Mouse (Mus musculus) neural tube, embryonic 12.5 days (tissue): Measurements from ENCODE around the gene Knop1. TPM values are rescaled to one million over a fixed set of nuclear protein-coding genes. Genes with fewer than 3 reads are reported as not detected.

Source experiments
- ATAC-seq: fragments of 200-750 bp; cut with Nextera tagmentation; 2 replicates; pipeline ENCODE4 v1.8.0; 2017; ENCODE audit warnings: low read depth, mild to moderate bottlenecking, moderate TSS enrichment, moderate library complexity; ENCODE audit not compliant: low FRiP score
- H3K27ac ChIP-seq: fragments of 300-500 bp; sonication (generic); 2 replicates; pipeline ENCODE4 v1.5.1; 2016
- H3K27me3 ChIP-seq: fragments of 300-500 bp; sonication (generic); replicated peaks from 2 replicates; pipeline ENCODE4 v1.6.1; 2016; ENCODE audit warnings: mild to moderate bottlenecking
- H3K36me3 ChIP-seq: fragments of 300-500 bp; sonication (generic); 2 replicates; pipeline ENCODE4 v1.6.1; 2016; ENCODE audit warnings: mild to moderate bottlenecking
- H3K4me1 ChIP-seq: fragments of 300-500 bp; sonication (generic); 2 replicates; pipeline ENCODE4 v1.6.1; 2016
- H3K4me2 ChIP-seq: fragments of 300-500 bp; sonication (generic); replicated peaks from 2 replicates; pipeline ENCODE4 v1.6.1; 2016; ENCODE audit warnings: mild to moderate bottlenecking
- H3K4me3 ChIP-seq: fragments of 300-500 bp; sonication (generic); 2 replicates; pipeline ENCODE4 v1.5.1; 2016
- H3K9ac ChIP-seq: fragments of 300-500 bp; sonication (generic); 2 replicates; pipeline ENCODE4 v1.6.1; 2016; ENCODE audit warnings: mild to moderate bottlenecking
- H3K9me3 ChIP-seq: fragments of 300-500 bp; sonication (generic); 2 replicates; pipeline ENCODE4 v1.6.1; 2016; ENCODE audit warnings: mild to moderate bottlenecking
- WGBS: fragments of 180-500 bp; shearing (Covaris S2); methylation state at CpG from one replicate; pipeline ENCODE4 v1.1.7; 2016; 5-methylcytosine and 5-hydroxymethylcytosine counted together
- polyA plus RNA-seq: library from polyadenylated mRNA; unstranded; fragments of >200 nt; fragmentation: Nextera tagmentation; extraction: Ambion mirVana; gene quantifications from 2 replicates; pipeline ENCODE4 v1.2.1, GENCODE M21; 2016

The Knop1 gene
- 100 and 106 TPM in 2 replicates for polyA plus RNA-seq

DNA sequence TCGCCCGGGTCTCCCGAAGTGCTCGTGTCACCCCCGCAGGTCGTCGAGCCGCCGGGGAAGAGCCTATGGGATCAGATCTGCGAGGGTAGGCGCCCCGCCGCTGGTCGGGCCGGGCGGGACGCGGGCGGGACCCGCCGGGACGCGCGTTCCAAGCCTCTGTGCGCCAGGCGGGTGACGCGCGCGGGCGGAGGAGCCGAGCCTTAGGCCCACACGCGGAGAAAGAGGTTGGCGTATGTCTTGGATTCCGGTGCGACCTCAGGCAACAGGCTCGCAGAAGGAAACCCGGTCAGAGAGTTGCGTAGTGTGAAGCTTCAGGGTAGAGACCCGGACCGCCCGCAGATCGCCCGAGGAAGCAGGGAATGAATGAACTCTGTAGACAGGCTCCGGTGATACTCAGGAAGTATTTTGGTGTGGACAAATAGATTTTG, at the start of gene Knop1:
Gene Knop1, minus strand, starts transcription at position 378 of the 428 bp plus-strand sequence.
- H3K9ac ChIP-seq = peak within 1 kb of the TSS; percentile 65
- H3K4me1 ChIP-seq = peaks cover 10% of the 10 kb centered on the region
- peak within 1 kb of the TSS; percentile 86 for H3K4me3 ChIP-seq
- no peaks in the 10 kb centered on the region; the same call in 1 of the 2 replicates for H3K9me3 ChIP-seq
- peak; percentile 81 for ATAC-seq
- H3K27ac ChIP-seq = peak within 1 kb of the TSS; percentile 64; the same call in 1 of the 2 replicates
- peak within 1 kb of the TSS; percentile 90 for H3K4me2 ChIP-seq
- H3K36me3 ChIP-seq = peaks cover 26% of the 10 kb centered on the region
- WGBS = under 1% methylated on average over 46 of the region's 46 CpGs
- H3K27me3 ChIP-seq = no peaks in the 10 kb centered on the region

DNA sequence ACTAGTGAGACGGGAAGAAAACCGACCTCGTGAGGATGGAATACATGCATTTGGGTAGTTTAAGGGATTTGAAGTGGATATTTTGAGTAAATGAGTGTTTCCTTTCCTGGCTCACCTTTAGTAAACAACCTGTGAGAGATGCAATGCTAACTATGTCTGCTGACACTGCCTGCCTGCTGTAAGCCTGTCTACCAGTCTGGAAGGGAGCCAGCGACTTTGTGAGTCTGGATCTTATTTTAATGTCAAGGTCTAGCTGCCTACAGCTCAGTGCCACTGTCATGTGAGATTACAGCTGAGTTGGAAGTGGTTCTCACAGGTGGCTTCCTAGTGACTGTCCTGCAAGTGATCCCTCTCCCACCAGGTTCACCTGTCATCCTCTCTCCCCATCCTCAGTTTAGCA, 48.5 kb upstream of the Knop1 start:
- peaks cover 5% of the 10 kb centered on the region; the same call in 1 of the 2 replicates for H3K4me1 ChIP-seq
- no peak overlapping the region for H3K9ac ChIP-seq
- H3K27me3 ChIP-seq = no peaks in the 10 kb centered on the region
- WGBS = 90% methylated on average over 4 of the region's 4 CpGs
- H3K27ac ChIP-seq = no peak overlapping the region
- H3K9me3 ChIP-seq = no peaks in the 10 kb centered on the region
- no peak overlapping the region for H3K4me3 ChIP-seq
- no peak overlapping the region for H3K4me2 ChIP-seq
- no peaks in the 10 kb centered on the region for H3K36me3 ChIP-seq
- no peak for ATAC-seq

DNA sequence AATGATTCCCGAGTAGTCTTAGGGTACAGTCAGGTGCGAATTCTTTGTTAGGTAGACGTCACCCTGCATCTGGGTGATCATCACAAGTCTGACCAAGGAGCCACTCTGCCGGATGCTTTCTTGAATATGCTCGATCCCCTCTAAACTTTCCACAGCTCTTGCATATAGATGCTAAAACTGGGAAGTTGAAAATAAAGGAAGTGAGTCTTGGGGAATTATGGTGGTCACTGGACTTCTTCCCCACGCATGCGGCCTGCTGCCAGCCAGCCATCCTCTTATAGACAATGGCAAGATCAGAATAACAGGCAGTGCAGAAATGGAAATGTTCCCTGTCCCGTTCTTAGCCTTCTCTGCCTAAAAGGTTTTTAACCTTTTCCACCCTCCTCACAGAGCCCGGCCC, 47.8 kb upstream of the Knop1 start:
- peaks cover 5% of the 10 kb centered on the region; the same call in 1 of the 2 replicates for H3K4me1 ChIP-seq
- H3K9ac ChIP-seq = no peak overlapping the region
- WGBS = 89% methylated on average over 9 of the region's 9 CpGs
- H3K4me3 ChIP-seq = no peak overlapping the region
- no peak overlapping the region for H3K27ac ChIP-seq
- no peak for ATAC-seq
- H3K9me3 ChIP-seq = no peaks in the 10 kb centered on the region
- no peaks in the 10 kb centered on the region for H3K27me3 ChIP-seq
- no peaks in the 10 kb centered on the region for H3K36me3 ChIP-seq
- H3K4me2 ChIP-seq = no peak overlapping the region

DNA sequence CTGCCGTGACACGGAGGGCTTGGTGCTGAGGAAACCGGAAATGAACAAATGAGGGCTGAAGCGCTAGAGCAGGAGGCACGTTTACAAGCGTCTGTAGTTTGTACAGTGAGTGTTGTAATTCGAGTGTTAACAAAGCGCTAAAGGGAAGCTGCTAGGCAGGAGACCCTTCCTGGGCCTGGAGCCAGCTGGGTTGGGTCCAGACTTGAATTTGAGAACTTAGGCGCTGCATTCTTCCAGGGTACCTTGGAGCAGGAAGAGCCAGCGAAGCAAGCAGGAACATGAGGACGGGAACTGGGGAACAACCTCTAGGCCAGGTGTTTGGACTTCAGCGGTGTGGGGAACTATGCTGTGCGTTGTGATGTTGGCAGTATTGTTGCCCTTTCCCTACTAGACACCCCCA, 46.9 kb upstream of the Knop1 start:
- H3K27me3 ChIP-seq = no peaks in the 10 kb centered on the region

DNA sequence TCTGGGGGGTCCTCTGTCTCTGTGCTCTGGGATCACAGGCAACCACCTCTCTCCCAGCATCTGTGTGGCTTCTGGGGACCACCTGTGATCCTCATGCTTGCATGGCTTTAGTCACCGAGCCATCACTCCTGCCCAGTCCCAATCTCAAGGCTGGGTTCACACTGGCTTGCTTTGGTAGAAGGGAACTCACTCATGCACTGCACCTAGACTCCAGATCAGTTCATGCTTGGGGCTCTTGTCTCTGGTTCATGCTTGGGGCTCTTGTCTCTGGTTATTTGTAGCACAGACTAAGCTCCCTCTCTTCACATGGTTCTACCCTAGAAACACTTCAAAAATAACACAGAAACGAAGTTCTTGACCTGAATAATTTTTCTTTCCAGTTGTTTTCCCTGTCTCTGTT, 44.0 kb upstream of the Knop1 start:
- no peak overlapping the region for H3K4me3 ChIP-seq
- no peaks in the 10 kb centered on the region for H3K9me3 ChIP-seq
- 84% methylated on average over 2 of the region's 2 CpGs for WGBS
- H3K36me3 ChIP-seq = no peaks in the 10 kb centered on the region
- H3K27ac ChIP-seq = no peak overlapping the region
- peaks cover 6% of the 10 kb centered on the region for H3K4me1 ChIP-seq
- ATAC-seq = no peak
- no peaks in the 10 kb centered on the region for H3K27me3 ChIP-seq
- H3K9ac ChIP-seq = no peak overlapping the region
- H3K4me2 ChIP-seq = no peak overlapping the region

More for the DNA sequence above, 46.9 kb upstream of the Knop1 start:
- Histone ChIP-seq H3K4me1 (peaks cover 5% of the 10 kb centered on the region; the same call in 1 of the 2 replicates), H3K4me2 (no peak overlapping the region), H3K4me3 (no peak overlapping the region), H3K9ac (no peak overlapping the region), H3K27ac (no peak overlapping the region), H3K9me3 (no peaks in the 10 kb centered on the region), H3K36me3 (no peaks in the 10 kb centered on the region)
- ATAC-seq = no peak
- WGBS = 82% methylated on average over 13 of the region's 13 CpGs

DNA sequence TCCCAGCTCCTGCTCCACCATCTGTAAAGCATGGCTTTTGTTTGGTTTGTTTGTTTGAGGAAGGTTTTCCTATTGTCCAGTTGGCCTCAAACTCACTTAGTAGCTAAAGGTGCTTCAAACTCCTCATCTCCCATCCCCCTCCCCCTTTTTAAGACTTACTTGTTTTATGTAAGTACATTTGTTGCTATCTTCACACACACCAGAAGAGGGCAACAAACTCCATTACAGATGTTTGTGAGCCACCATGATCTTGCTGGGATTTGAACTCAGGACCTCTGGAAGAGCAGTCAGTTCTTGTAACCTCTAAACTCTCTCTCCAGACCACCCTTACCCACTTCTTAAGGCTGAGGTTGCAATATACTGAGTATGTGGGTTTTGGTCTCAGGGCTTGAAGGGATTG, 42.0 kb upstream of the Knop1 start:
- H3K4me2 ChIP-seq = no peak overlapping the region

DNA sequence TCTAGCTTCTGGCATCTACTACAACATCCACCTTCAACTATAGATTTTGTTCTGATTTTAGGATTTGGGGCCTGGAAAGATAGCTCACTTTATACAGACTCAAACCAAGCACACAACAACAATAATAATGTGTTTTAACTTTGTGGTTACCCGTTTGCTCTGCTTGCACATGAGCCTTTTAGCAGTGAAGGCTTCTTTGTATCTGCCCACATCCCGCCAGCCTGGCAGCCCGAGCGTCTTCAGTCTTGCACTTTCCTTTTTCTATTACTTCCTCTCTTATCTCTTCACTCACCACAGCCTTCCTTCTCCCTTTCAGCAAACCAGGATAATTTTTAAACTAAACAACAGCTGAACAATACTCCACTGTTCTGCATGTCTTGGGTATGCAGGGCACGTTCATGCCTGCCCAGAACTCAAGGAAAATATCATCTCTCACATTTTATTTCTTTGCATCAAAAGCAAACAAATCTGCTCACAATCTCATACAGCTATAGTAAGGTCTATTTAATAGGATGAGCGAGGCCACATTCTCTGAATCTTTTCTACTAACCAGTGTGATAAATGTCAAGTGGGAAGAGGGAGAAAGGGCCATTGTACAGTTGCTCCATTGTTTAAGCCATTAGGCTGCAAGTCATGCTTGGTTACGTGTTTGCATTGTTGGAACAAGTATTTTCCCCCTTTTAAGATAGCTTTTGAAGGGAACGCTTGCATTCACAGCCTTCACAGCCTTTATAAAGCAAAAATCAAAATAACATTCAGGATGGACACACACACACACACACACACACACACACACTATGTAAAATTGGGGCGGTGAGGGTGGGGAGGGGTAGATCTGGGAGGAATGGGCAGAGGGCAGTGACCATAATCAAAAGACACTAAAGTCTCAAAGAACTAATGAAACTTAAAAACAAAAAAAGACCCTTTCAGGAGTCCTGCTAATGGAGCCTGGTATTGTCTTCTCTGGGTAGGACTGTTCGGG, 39.7 kb upstream of the Knop1 start:
- H3K4me2 ChIP-seq = no peak overlapping the region
- H3K27me3 ChIP-seq = no peaks in the 10 kb centered on the region
- H3K9me3 ChIP-seq = no peaks in the 10 kb centered on the region
- WGBS = 32% methylated on average over 10 of the region's 10 CpGs
- no peaks in the 10 kb centered on the region for H3K36me3 ChIP-seq
- ATAC-seq = peak; percentile 69
- peaks cover 6% of the 10 kb centered on the region for H3K4me1 ChIP-seq
- H3K9ac ChIP-seq = no peak overlapping the region
- H3K27ac ChIP-seq = no peak overlapping the region
- no peak overlapping the region for H3K4me3 ChIP-seq

More for the DNA sequence above, 42.0 kb upstream of the Knop1 start:
- Histone ChIP-seq H3K9ac (no peak overlapping the region), H3K27ac (no peak overlapping the region), H3K36me3 (no peaks in the 10 kb centered on the region), H3K4me3 (no peak overlapping the region), H3K27me3 (no peaks in the 10 kb centered on the region), H3K4me1 (peaks cover 6% of the 10 kb centered on the region), H3K9me3 (no peaks in the 10 kb centered on the region)
- ATAC-seq = no peak

DNA sequence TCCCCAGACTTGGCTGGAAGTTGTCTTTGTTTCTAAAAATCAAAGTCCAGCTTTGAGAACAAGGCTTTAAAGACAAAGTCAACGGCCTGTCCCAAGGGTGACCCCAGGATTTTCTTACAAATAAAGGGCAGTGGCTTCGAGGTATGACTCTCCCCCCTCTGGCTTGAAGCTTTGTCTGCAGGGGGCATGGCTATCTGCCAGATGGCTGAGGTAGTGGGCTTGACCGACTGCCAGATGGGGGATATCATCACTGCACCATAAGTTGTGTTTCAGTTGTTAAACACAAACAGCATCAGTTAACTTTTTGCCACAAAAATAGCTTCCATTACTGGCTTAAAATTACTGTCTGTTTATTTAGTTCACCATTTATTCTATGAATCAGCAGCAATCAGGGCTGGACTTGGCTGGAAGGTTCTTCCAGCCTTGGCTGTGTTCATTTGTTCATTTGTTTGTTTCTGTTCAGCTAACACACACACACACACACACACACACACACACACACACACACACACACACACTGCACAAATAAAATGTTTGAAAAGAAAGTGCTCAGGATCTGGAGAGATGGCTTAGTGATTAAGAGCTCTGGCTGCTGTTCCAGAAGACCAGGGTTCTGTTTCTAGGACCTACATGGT, 33.1 kb upstream of the Knop1 start:
- no peak overlapping the region for H3K4me3 ChIP-seq
- H3K9me3 ChIP-seq = no peaks in the 10 kb centered on the region
- no peak overlapping the region for H3K4me2 ChIP-seq
- no peaks in the 10 kb centered on the region for H3K36me3 ChIP-seq
- peaks cover 20% of the 10 kb centered on the region for H3K4me1 ChIP-seq
- H3K9ac ChIP-seq = no peak overlapping the region
- no peak for ATAC-seq
- no peak overlapping the region for H3K27ac ChIP-seq
- no peaks in the 10 kb centered on the region for H3K27me3 ChIP-seq
- WGBS = 5% methylated on average over 3 of the region's 3 CpGs

DNA sequence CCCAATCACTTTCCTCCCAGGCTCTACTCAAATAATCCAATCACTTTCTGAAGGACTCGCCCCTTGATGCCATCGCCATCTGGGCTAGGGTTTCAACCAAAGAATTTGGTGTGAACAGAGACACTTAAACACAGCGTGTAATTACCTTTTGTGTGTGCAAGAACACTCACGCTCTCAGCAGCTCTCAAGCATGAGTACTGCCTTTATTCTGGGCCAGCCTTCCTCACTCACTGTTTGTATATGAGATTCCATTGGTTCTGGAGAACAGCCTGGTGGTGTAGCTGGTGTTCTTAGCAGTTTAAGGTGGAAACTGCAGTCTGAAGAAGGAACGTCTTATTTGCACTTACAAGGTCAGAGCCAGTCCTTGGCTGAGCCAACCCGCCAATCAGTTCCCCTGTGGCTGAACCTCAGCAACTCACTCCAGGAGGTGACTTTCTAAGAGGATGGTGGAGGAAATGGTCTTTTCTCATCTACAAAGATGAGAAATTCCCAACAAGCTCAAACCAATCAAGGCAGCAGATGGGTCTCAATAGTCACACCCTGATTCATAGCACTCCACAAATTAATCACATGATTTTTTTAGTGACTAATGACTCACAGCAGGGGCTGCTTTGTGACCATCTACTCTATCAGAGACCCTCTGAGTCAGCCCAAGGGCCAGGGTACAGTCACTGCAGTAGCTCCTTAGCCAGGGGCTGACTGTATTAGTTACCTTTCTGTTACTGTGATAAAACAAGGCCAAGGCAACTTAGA, 31.4 kb upstream of the Knop1 start:
- no peaks in the 10 kb centered on the region for H3K36me3 ChIP-seq
- ATAC-seq = peak; percentile 56
- no peaks in the 10 kb centered on the region for H3K27me3 ChIP-seq
- no peak overlapping the region for H3K27ac ChIP-seq
- no peak overlapping the region for H3K4me3 ChIP-seq
- H3K9me3 ChIP-seq = no peaks in the 10 kb centered on the region
- H3K4me1 ChIP-seq = peaks cover 20% of the 10 kb centered on the region
- no peak overlapping the region for H3K4me2 ChIP-seq
- no peak overlapping the region for H3K9ac ChIP-seq
- 11% methylated on average over 6 of the region's 6 CpGs for WGBS

DNA sequence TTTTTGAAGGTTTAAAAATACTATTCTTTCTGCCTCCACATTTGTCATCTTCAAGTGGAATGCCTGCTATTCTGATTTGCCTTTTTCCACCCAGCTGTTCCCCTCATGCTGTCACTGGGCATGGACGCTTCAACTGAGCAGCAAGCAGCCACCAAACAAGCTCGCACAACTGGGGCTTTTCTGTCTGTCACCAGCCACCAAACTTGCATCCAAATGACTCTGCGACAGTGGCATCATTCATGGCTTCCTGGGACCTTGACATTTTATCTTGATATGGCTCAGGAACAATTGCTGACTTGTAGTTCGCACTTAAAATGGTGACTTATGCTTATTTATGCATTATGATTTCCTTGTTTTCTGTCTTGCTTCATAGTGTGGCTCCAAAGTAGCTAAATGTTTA, 28.9 kb upstream of the Knop1 start:
- H3K27ac ChIP-seq = no peak overlapping the region
- WGBS = 74% methylated on average over 4 of the region's 4 CpGs

DNA sequence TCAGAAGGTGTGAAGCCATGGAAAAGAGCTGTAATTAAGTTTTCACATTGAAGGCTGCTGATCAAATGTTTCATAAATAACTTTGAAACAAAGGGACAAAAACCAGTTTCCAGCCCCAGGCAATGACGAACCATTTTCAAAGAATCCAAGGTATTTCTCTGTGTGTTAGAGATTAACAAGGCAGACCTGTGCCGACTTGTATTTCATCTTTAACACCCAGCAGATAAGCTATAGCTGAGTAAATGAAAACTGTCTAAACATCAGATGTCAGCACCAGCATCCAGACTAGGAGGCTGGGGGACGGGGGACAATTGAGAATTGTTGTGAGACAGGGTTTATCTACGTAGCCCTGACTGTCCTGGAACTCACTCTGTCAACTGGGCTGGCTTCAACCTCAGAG, 27.9 kb upstream of the Knop1 start:
- H3K9ac ChIP-seq = no peak overlapping the region
- H3K4me1 ChIP-seq = peaks cover 12% of the 10 kb centered on the region
- H3K36me3 ChIP-seq = no peaks in the 10 kb centered on the region
- ATAC-seq = no peak
- no peaks in the 10 kb centered on the region for H3K9me3 ChIP-seq
- no peaks in the 10 kb centered on the region for H3K27me3 ChIP-seq
- 90% methylated on average over 4 of the region's 4 CpGs for WGBS
- no peak overlapping the region for H3K4me2 ChIP-seq
- no peak overlapping the region for H3K27ac ChIP-seq
- no peak overlapping the region for H3K4me3 ChIP-seq

More for the DNA sequence above, 28.9 kb upstream of the Knop1 start:
- H3K9me3 ChIP-seq = no peaks in the 10 kb centered on the region
- H3K36me3 ChIP-seq = no peaks in the 10 kb centered on the region
- H3K4me3 ChIP-seq = no peak overlapping the region
- no peaks in the 10 kb centered on the region for H3K27me3 ChIP-seq
- peaks cover 20% of the 10 kb centered on the region for H3K4me1 ChIP-seq
- ATAC-seq = no peak
- no peak overlapping the region for H3K9ac ChIP-seq
- H3K4me2 ChIP-seq = no peak overlapping the region
